Mouse (Mus musculus) heart, embryonic 12.5 days (tissue): ENCODE data around the gene Atp8a1. TPM values are rescaled to one million over a fixed set of nuclear protein-coding genes. Genes with fewer than 3 reads are reported as not detected.

Experiments used
- ATAC-seq: fragments of 200-750 bp; cut with Nextera tagmentation; 2 replicates; pipeline ENCODE4 v1.8.0; 2017; ENCODE audit warnings: moderate TSS enrichment, moderate library complexity; ENCODE audit not compliant: insufficient number of reproducible peaks, low FRiP score
- H3K27ac ChIP-seq: fragments of 300-500 bp; sonication (generic); 2 replicates; pipeline ENCODE4 v1.5.1; 2016; ENCODE audit warnings: mild to moderate bottlenecking, moderate library complexity; ENCODE audit not compliant: poor library complexity, severe bottlenecking
- H3K27me3 ChIP-seq: fragments of 300-500 bp; sonication (generic); replicated peaks from 2 replicates; pipeline ENCODE4 v1.6.1; 2016; ENCODE audit warnings: mild to moderate bottlenecking, moderate library complexity
- H3K36me3 ChIP-seq: fragments of 300-500 bp; sonication (generic); 2 replicates; pipeline ENCODE4 v1.6.1; 2016; ENCODE audit warnings: mild to moderate bottlenecking, moderate library complexity
- H3K4me1 ChIP-seq: fragments of 300-500 bp; sonication (generic); replicated peaks from 2 replicates; pipeline ENCODE4 v1.6.1; 2016; ENCODE audit warnings: mild to moderate bottlenecking
- H3K4me2 ChIP-seq: fragments of 300-500 bp; sonication (generic); 2 replicates; pipeline ENCODE4 v1.6.1; 2016; ENCODE audit warnings: mild to moderate bottlenecking, moderate library complexity
- H3K4me3 ChIP-seq: fragments of 300-500 bp; sonication (generic); 2 replicates; pipeline ENCODE4 v1.5.1; 2016; ENCODE audit warnings: mild to moderate bottlenecking
- H3K9ac ChIP-seq: fragments of 300-500 bp; sonication (generic); 2 replicates; pipeline ENCODE4 v1.6.1; 2016; ENCODE audit warnings: mild to moderate bottlenecking, moderate library complexity
- H3K9me3 ChIP-seq: fragments of 300-500 bp; sonication (generic); replicated peaks from 2 replicates; pipeline ENCODE4 v1.6.1; 2016; ENCODE audit warnings: mild to moderate bottlenecking, moderate library complexity
- WGBS: fragments of 180-500 bp; shearing (Covaris S2); methylation state at CpG from one replicate; pipeline ENCODE4 v1.1.7; 2016; 5-methylcytosine and 5-hydroxymethylcytosine counted together
- polyA plus RNA-seq: library from polyadenylated mRNA; unstranded; fragments of >200 nt; fragmentation: Nextera tagmentation; extraction: Ambion mirVana; gene quantifications from 2 replicates; pipeline ENCODE4 v1.2.1, GENCODE M21; 2016

The Atp8a1 gene
- polyA plus RNA-seq, 1 experiment from 2014 or later, result 16.8 TPM

DNA sequence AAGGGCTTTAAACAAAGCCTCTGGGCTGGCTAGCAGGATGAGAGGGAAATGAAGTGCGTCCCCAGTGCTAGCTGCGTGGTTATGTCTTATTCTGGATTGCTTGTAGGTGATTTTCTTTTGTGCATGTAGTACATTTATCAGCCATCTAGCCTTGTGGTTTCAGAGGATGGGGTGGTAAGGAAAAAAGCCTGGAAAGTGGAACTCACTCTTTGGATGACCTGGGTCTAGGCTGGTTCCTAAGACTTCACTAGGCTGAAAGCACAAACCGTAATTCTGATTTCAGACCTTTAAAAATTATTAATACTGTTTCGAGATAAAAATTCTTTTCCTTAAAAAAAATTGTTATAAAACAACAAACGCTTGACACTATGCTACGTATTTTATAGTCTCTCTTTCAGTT, 217.4 kb downstream of the Atp8a1 start:
- no peak for ATAC-seq
- Histone ChIP-seq H3K27ac (no peak overlapping the region), H3K27me3 (no peaks in the 10 kb centered on the region), H3K9ac (no peak overlapping the region), H3K4me3 (no peak overlapping the region), H3K4me1 (peaks cover 10% of the 10 kb centered on the region), H3K9me3 (no peaks in the 10 kb centered on the region), H3K36me3 (no peaks in the 10 kb centered on the region), H3K4me2 (no peak overlapping the region)
- 88% methylated on average over 6 of the region's 6 CpGs for WGBS

DNA sequence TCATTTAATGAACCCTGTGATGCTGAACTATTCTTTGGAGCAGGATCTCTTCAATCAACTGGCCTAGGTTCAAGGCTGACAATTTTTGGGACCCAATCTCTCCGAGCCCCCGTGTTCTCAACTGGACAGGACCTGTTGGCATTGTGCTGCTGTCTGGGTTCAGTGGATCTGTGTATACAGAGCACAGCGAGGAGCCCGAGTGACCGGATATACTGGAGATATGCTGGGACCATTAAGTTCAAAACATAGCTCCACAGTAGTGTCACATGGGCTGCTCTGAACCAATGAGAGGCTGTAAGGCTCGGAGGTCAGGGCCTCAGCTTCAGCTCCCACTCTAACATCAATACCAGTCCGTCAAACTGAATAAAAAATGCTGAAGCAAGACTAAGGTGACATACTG, 217.8 kb downstream of the Atp8a1 start:
- no peak for ATAC-seq
- WGBS, result 79% methylated on average over 7 of the region's 7 CpGs
- no peaks in the 10 kb centered on the region for H3K9me3 ChIP-seq
- H3K36me3 ChIP-seq, result no peaks in the 10 kb centered on the region
- peaks cover 9% of the 10 kb centered on the region for H3K4me1 ChIP-seq
- H3K4me3 ChIP-seq, result no peak overlapping the region
- no peak overlapping the region for H3K4me2 ChIP-seq
- H3K27ac ChIP-seq, result no peak overlapping the region
- H3K27me3 ChIP-seq, result no peaks in the 10 kb centered on the region
- no peak overlapping the region for H3K9ac ChIP-seq

- no peak overlapping the region for H3K9ac ChIP-seq
- no peaks in the 10 kb centered on the region for H3K4me1 ChIP-seq
- H3K27me3 ChIP-seq, result no peaks in the 10 kb centered on the region
- H3K4me3 ChIP-seq, result no peak overlapping the region
- H3K36me3 ChIP-seq, result no peaks in the 10 kb centered on the region
- no peaks in the 10 kb centered on the region for H3K9me3 ChIP-seq
- H3K27ac ChIP-seq, result no peak overlapping the region
- H3K4me2 ChIP-seq, result no peak overlapping the region
- no peak for ATAC-seq
- WGBS, result 73% methylated on average over 9 of the region's 9 CpGs
These were observed 218.9 kb downstream of the Atp8a1 start for GRCm38 (mm10) chr5:67628180-67628940.

DNA sequence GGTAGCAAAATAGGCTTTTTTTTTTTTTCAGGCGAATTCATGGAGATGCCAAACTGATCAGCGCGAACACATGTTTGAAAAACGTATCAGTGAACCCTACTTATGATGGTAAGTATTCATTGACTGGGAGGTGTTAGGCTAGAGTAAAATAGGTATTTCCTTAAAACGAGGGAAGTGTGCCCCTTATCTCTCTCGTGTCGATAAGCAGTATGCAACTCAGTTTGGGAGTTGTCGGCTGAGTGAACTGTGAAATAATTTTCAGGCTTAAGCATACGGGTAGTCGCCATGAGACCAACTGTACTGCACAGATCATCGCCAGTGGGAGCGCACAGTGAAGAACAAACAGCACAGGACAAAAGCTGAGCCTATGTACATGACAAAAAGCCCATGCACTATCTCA, 226.0 kb downstream of the Atp8a1 start:
- H3K9ac ChIP-seq, result no peak overlapping the region
- 65% methylated on average over 12 of the region's 12 CpGs for WGBS
- H3K27ac ChIP-seq, result no peak overlapping the region
- H3K4me2 ChIP-seq, result no peak overlapping the region
- H3K36me3 ChIP-seq, result 0 out of 2 replicates have a peak, but pooled peaks cover 6% of the 10 kb centered on the region
- no peak overlapping the region for H3K4me3 ChIP-seq
- no peak for ATAC-seq
- H3K9me3 ChIP-seq, result no peaks in the 10 kb centered on the region
- no peaks in the 10 kb centered on the region for H3K4me1 ChIP-seq
- no peaks in the 10 kb centered on the region for H3K27me3 ChIP-seq

- H3K4me2 ChIP-seq, result peak overlapping the region; percentile 15; the same call in 1 of the 2 replicates
- peaks cover 64% of the 10 kb centered on the region for H3K27me3 ChIP-seq
These were observed 237.8 kb downstream of the Atp8a1 start for GRCm38 (mm10) chr5:67609520-67609837.

DNA sequence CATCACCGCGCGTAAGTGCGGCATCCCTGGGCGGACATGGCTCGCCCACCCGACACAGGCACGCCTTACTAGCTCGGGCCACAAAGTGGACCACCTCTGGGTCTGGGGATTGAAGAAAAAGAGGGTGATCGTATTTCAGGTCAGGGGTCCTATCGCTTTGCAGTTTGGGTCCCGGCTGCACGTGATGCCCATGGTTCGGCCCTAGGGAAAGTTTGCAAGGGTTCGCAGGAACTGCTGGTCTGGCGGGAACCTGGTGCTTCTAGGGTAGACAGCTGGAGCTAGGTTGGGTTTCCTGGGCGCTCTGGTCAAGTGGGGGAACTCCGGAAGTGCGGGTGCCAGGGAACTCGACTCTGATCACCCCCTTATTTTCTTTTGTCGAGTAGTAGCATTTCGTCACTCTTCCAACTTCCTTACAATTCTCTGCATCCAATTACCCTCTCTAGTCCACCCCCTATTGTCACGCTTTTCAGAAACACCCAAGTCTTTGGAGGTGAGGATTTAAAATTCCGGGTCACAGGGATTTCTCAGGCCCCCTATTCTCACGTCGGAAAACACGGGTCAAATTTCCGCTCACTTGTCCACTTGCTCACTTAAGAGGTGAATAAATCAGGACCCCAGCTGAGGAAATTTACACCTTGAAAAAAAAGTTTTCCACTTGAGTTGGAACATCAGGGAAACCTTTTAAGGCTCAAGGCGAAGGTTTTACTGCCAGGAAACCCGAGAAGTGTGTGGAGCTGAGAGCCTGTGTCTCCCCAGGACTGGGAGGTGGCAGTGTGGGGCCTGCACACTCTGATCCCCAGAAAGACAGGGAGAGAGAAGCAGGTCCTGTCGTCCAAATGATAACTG, 238.3 kb downstream of the Atp8a1 start:
- Histone ChIP-seq H3K4me3 (peak overlapping the region; percentile 58), H3K9me3 (no peaks in the 10 kb centered on the region), H3K9ac (peak overlapping the region; percentile 63), H3K36me3 (no peaks in the 10 kb centered on the region), H3K4me2 (peak overlapping the region; percentile 97), H3K4me1 (peaks cover 7% of the 10 kb centered on the region), H3K27ac (no peak overlapping the region), H3K27me3 (peaks cover 67% of the 10 kb centered on the region)
- 5% methylated on average over 31 of the region's 31 CpGs for WGBS
- ATAC-seq, result no peak

More at GRCm38 (mm10) chr5:67609520-67609837, 237.8 kb downstream of the Atp8a1 start:
- no peak overlapping the region for H3K27ac ChIP-seq
- ATAC-seq, result no peak
- H3K4me3 ChIP-seq, result no peak overlapping the region
- peaks cover 7% of the 10 kb centered on the region for H3K4me1 ChIP-seq
- H3K36me3 ChIP-seq, result no peaks in the 10 kb centered on the region
- H3K9me3 ChIP-seq, result no peaks in the 10 kb centered on the region
- H3K9ac ChIP-seq, result no peak overlapping the region
- whole genome bisulfite sequencing, result 13% methylated on average over 2 of the region's 2 CpGs

DNA sequence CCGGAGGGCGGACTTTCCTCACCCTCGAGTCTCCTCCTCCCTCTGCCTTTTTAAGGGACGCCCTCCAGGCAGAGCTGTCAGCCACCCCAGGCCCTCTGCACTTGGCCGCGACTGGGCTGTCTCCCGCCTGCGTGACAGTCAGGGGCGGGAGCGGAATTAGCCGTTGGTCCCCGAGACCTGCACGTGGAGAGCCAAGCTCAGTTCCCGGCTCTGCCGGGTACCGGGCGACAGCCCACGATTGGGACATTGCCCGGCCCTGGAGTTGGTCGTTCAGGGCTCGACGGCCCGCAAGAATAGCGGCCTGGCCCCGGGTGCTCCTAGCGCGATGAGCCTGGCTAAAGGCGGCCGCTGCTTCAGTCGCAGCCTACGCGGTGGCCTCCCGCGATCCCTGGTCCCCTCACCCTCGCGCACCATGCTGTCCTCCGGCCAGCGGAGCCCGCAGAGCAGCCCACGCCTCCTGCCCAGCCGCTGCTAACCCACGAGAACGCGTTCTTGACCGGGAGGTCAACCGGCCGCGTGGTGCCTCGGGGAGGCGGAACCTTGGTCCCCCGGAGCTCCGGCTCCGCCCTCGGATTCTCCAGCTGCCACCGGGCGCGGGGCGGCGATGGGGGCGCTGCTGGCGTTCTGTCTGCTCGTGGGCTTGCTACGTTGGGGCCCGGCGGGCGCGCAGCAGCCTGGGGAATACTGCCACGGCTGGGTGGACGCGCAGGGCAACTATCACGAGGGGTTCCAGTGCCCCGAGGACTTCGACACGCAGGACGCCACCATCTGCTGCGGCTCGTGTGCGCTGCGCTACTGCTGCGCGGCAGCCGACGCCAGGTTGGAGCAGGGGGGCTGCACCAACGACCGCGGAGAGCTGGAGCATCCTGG, 239.2 kb downstream of the Atp8a1 start, which contains the start of gene Shisa3:
TSS of gene Shisa3 (plus strand) at position 79 of the 870 bp plus-strand sequence.
- H3K27ac ChIP-seq, result no peak within 1 kb of the TSS
- H3K4me3 ChIP-seq, result peak within 1 kb of the TSS; percentile 58
- no peaks in the 10 kb centered on the region for H3K36me3 ChIP-seq
- peak within 1 kb of the TSS; percentile 97 for H3K4me2 ChIP-seq
- peaks cover 7% of the 10 kb centered on the region for H3K4me1 ChIP-seq
- H3K9ac ChIP-seq, result peak within 1 kb of the TSS; percentile 63
- peaks cover 65% of the 10 kb centered on the region for H3K27me3 ChIP-seq
- H3K9me3 ChIP-seq, result no peaks in the 10 kb centered on the region
- WGBS, result under 1% methylated on average over 85 of the region's 86 CpGs
- peak; percentile 79 for ATAC-seq

GRCm38 (mm10) chr5:67606916-67607803, 240.1 kb downstream of the Atp8a1 start:
- Histone ChIP-seq H3K4me3 (peak overlapping the region; percentile 58), H3K9ac (peak overlapping the region; percentile 63), H3K36me3 (no peaks in the 10 kb centered on the region), H3K9me3 (no peaks in the 10 kb centered on the region), H3K27me3 (peaks cover 68% of the 10 kb centered on the region), H3K4me1 (peaks cover 7% of the 10 kb centered on the region), H3K4me2 (peak overlapping the region; percentile 97), H3K27ac (no peak overlapping the region)
- no peak; the same call in 1 of the 2 replicates for ATAC-seq
- WGBS, result 1% methylated on average over 62 of the region's 66 CpGs

DNA sequence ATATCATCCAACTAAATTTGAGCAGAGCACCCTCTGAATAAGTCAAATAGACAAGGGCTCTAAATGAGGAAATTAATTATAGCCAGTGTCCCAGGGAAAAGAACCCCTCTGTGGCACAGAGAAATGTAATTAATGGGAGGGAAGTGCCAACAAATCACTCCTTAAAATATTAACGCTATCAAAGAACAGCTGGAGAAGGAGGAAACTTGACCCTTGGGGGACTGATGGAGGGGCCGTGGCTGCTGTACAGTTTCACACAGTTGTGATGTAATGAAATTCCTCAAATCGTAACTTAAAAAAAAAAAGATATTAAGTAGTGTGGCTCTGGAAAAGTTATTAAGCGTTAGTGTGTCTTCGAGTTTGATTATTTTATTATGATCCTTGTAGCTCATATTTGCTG, 241.3 kb downstream of the Atp8a1 start:
- Histone ChIP-seq H3K27me3 (peaks cover 62% of the 10 kb centered on the region), H3K36me3 (no peaks in the 10 kb centered on the region), H3K4me3 (no peak overlapping the region), H3K9me3 (no peaks in the 10 kb centered on the region), H3K9ac (no peak overlapping the region), H3K4me1 (peaks cover 7% of the 10 kb centered on the region), H3K4me2 (no peak overlapping the region), H3K27ac (no peak overlapping the region)
- ATAC-seq, result no peak
- 34% methylated on average over 5 of the region's 5 CpGs for WGBS

GRCm38 (mm10) chr5:67599935-67600334, 247.3 kb downstream of the Atp8a1 start:
- Histone ChIP-seq H3K27me3 (peaks cover 14% of the 10 kb centered on the region), H3K4me2 (no peak overlapping the region), H3K9ac (no peak overlapping the region), H3K4me1 (0 out of 2 replicates have a peak, but pooled peaks cover under 1% of the 10 kb centered on the region), H3K9me3 (no peaks in the 10 kb centered on the region), H3K36me3 (no peaks in the 10 kb centered on the region), H3K27ac (no peak overlapping the region), H3K4me3 (no peak overlapping the region)
- 79% methylated on average over 9 of the region's 9 CpGs for WGBS
- ATAC-seq, result no peak
